Comparison of ENCODE assay signal across 10 mouse cellular contexts in the genomic region with DNA sequence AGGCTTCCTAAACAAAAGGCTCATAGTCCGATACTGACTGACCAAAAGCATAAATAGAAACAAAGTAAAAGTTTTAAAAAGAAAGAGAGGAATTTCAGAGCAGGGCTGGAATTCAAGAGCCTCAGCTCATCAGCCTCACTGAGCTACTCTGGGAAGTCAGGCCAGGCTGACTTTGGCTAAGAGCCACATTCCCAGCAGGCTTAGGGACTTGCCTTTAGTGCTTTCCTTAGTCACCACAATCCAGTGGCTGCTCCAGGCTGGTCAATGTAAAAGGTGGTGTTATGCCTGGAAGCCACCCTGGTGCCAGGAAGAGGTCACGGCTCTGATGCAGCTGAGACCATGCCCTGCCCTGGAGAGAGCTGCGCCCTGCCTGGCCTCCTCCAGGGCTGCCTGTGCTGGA. TPM values are rescaled to one million over a fixed set of nuclear protein-coding genes. Genes with fewer than 3 reads are reported as not detected.
DNase-seq lines count a peak whose midpoint lies in the region; ATAC-seq lines count a peak whose summit lies in the region.
"Had no signal": no experiment of that assay in that cellular context is flagged by ENCODE, and none has a peak within 500 bp of the region (broad histone marks: within the 10 kb centered on the region; RNA-seq: fewer than 3 reads in every experiment).

No protein-coding gene starts in this region.

- H3K27ac ChIP-seq in hindbrain, embryonic 13.5 days, result peak overlapping the region; percentile 50; the same call in 1 of the 2 replicates
- no peak overlapping the region for H3K27ac ChIP-seq in hindbrain, embryonic 11.5 days (ENCODE audit: low read depth, low read length)

- 0 out of 2 replicates have a peak, but pooled peaks cover 8% of the 10 kb centered on the region for H3K27me3 ChIP-seq in hindbrain, embryonic 13.5 days
- H3K27me3 ChIP-seq in hindbrain, embryonic 11.5 days (ENCODE audit: control insufficient read depth, insufficient read depth, low read length), result no peaks in the 10 kb centered on the region

- H3K4me3 ChIP-seq in hindbrain, embryonic 13.5 days, result no peak overlapping the region
- no peak overlapping the region for H3K4me3 ChIP-seq in hindbrain, embryonic 11.5 days (ENCODE audit: low read depth, low read length)

- 81% methylated on average over 3 of the region's 3 CpGs for WGBS in hindbrain, embryonic 13.5 days
- WGBS in hindbrain, embryonic 11.5 days, result 81% methylated on average over 3 of the region's 3 CpGs

- no peaks in the 10 kb centered on the region for H3K36me3 ChIP-seq in hindbrain, embryonic 13.5 days
- no peaks in the 10 kb centered on the region for H3K36me3 ChIP-seq in hindbrain, embryonic 11.5 days (ENCODE audit: control insufficient read depth, insufficient read depth, low read length)

- no peaks in the 10 kb centered on the region for H3K9me3 ChIP-seq in hindbrain, embryonic 13.5 days
- H3K9me3 ChIP-seq in hindbrain, embryonic 11.5 days (ENCODE audit: control insufficient read depth, low read length), result no peaks in the 10 kb centered on the region

- H3K9ac ChIP-seq in hindbrain, embryonic 13.5 days, result no peak overlapping the region
- H3K9ac ChIP-seq in hindbrain, embryonic 11.5 days (ENCODE audit: low read depth, low read length), result no peak overlapping the region

- ATAC-seq in hindbrain, embryonic 13.5 days (ENCODE audit: low FRiP score), result no peak
- no peak for ATAC-seq in hindbrain, embryonic 11.5 days (ENCODE audit: low FRiP score)
- no peak for ATAC-seq in megakaryocyte progenitor cell, adult 5-6 weeks (replicated peaks; ENCODE audit: poor library complexity)

- H3K4me2 ChIP-seq in hindbrain, embryonic 13.5 days, result no peak overlapping the region
- H3K4me2 ChIP-seq in hindbrain, embryonic 11.5 days (replicated peaks; ENCODE audit: low read depth, low read length), result no peak overlapping the region

- DNase-seq in hindbrain, embryonic 11.5 days (ENCODE audit: low spot score), result no peak
- peak; percentile 78 for DNase-seq in right cerebral cortex, adult 18-20 months
- no peak for DNase-seq in right cerebral cortex, postnatal 4 days
- peak; percentile 47 for DNase-seq in heart, postnatal 4 days
- DNase-seq in yolk sac, embryonic 10.5 days (ENCODE audit: low spot score), result no peak
- no peak for DNase-seq in thymus, postnatal 10 days (ENCODE audit: low spot score in 2 of 2)

- H3K4me1 ChIP-seq in hindbrain, embryonic 13.5 days (replicated peaks), result 0 out of 2 replicates have a peak, but pooled peaks cover 6% of the 10 kb centered on the region
- no peaks in the 10 kb centered on the region for H3K4me1 ChIP-seq in hindbrain, embryonic 11.5 days (replicated peaks; ENCODE audit: control insufficient read depth, insufficient read depth, low read length)

RNA-seq across cellular contexts. Expression of gene Eif4e1b, which starts 3.2 kb away (rescaled TPM):
- not detected in 2 replicates for polyA plus RNA-seq in hindbrain, embryonic 13.5 days (2015; fragmentation: Nextera tagmentation; extraction: Ambion mirVana)
- polyA plus RNA-seq in hindbrain, embryonic 11.5 days (2014; fragmentation: Nextera tagmentation; extraction: Ambion mirVana), result not detected in 2 replicates
- total RNA-seq in heart, postnatal 4 days (2021), result not detected
- total RNA-seq in megakaryocyte progenitor cell, adult 5-6 weeks (2015), result not detected in 2 replicates
- not detected in 2 replicates for total RNA-seq in megakaryocyte progenitor cell, adult 5-6 weeks (2017)
- total RNA-seq: hematopoietic stem cell, adult 5-6 weeks had no signal
- polyA plus RNA-seq: lung, embryonic 16.5 days had no signal

RNA-seq across cellular contexts. Expression of gene Tspan17, which starts 8.6 kb away (rescaled TPM):
- 50.4 and 54.0 TPM in 2 replicates for polyA plus RNA-seq in hindbrain, embryonic 13.5 days (2015; fragmentation: Nextera tagmentation; extraction: Ambion mirVana)
- polyA plus RNA-seq in hindbrain, embryonic 11.5 days (2014; fragmentation: Nextera tagmentation; extraction: Ambion mirVana), result 12.0 and 13.2 TPM in 2 replicates
- total RNA-seq in heart, postnatal 4 days (2021), result 10 to 100 TPM in 1 of 2 experiments, 1 to 10 TPM in 1; 9.1 to 12.8 TPM
- 0.30 and 0.73 TPM in 2 replicates for total RNA-seq in megakaryocyte progenitor cell, adult 5-6 weeks (2015)
- total RNA-seq in megakaryocyte progenitor cell, adult 5-6 weeks (2017), result 0.71 and 3.0 TPM in 2 replicates
- total RNA-seq: hematopoietic stem cell, adult 5-6 weeks had no signal

RNA-seq across cellular contexts. Expression of gene Sncb, which starts 14.2 kb away (rescaled TPM):
- polyA plus RNA-seq in hindbrain, embryonic 13.5 days (2015; fragmentation: Nextera tagmentation; extraction: Ambion mirVana), result 18.7 and 20.8 TPM in 2 replicates
- polyA plus RNA-seq in hindbrain, embryonic 11.5 days (2014; fragmentation: Nextera tagmentation; extraction: Ambion mirVana), result 2.3 and 2.5 TPM in 2 replicates
- total RNA-seq in heart, postnatal 4 days (2021), result not detected
- total RNA-seq in megakaryocyte progenitor cell, adult 5-6 weeks (2015), result not detected in 2 replicates
- total RNA-seq in megakaryocyte progenitor cell, adult 5-6 weeks (2017), result not detected in 2 replicates
- total RNA-seq: hematopoietic stem cell, adult 5-6 weeks had no signal
- polyA plus RNA-seq: lung, embryonic 16.5 days had no signal

RNA-seq across cellular contexts. Expression of gene Gprin1, which starts 30.9 kb away (rescaled TPM):
- 6.5 and 6.9 TPM in 2 replicates for polyA plus RNA-seq in hindbrain, embryonic 13.5 days (2015; fragmentation: Nextera tagmentation; extraction: Ambion mirVana)
- 7.5 and 11.2 TPM in 2 replicates for polyA plus RNA-seq in hindbrain, embryonic 11.5 days (2014; fragmentation: Nextera tagmentation; extraction: Ambion mirVana)
- total RNA-seq in heart, postnatal 4 days (2021), result under 1 TPM; 0.10 to 0.11 TPM
- total RNA-seq in megakaryocyte progenitor cell, adult 5-6 weeks (2015), result not detected in 2 replicates
- total RNA-seq in megakaryocyte progenitor cell, adult 5-6 weeks (2017), result not detected in 2 replicates
- total RNA-seq: hematopoietic stem cell, adult 5-6 weeks had no signal

Comparison
In these comparisons a context has a peak if more than half of its experiments do, and no peak if none do; other contexts are left out.
1. DNase-seq: peak in right cerebral cortex, adult 18-20 months (single experiment) and heart, postnatal 4 days (single experiment); none in hindbrain, embryonic 11.5 days (single experiment), right cerebral cortex, postnatal 4 days (single experiment), yolk sac, embryonic 10.5 days (single experiment) and thymus, postnatal 10 days (0 of 2).